Mouse (Mus musculus) WW6 (cell line): Measurements from ENCODE around the gene Chil3.
"Not testable (repeated sequence)": the region's sequence is repeated elsewhere in the genome, so short reads cannot be mapped to it uniquely, and the experiment has no call there.

ENCODE experiments used
- DNase-seq: peaks from one replicate; pipeline ENCODE4 v3.0.0-alpha.2; 2013; ENCODE audit warnings: low read depth, low spot score

The Chil3 gene

GRCm38 (mm10) chr3:106167464-106167863 lies at the start of gene Chil3:
TSS of gene Chil3 (minus strand) at chr3:106167564.
- no peak for DNase-seq

GRCm38 (mm10) chr3:106198030-106198429 lies 30.7 kb upstream of the Chil3 start:
- DNase-seq: not testable (repeated sequence)

GRCm38 (mm10) chr3:106197246-106197645 lies 29.9 kb upstream of the Chil3 start:
- not testable (repeated sequence) for DNase-seq

GRCm38 (mm10) chr3:106196276-106196675 lies 28.9 kb upstream of the Chil3 start:
- no peak for DNase-seq

GRCm38 (mm10) chr3:106195486-106195885 lies 28.1 kb upstream of the Chil3 start:
- no peak for DNase-seq

GRCm38 (mm10) chr3:106187991-106188390 lies 20.6 kb upstream of the Chil3 start:
- no peak for DNase-seq

- no peak for DNase-seq
These were observed 10.3 kb upstream of the Chil3 start for GRCm38 (mm10) chr3:106177509-106178189.

GRCm38 (mm10) chr3:106174971-106175370 lies 7.6 kb upstream of the Chil3 start:
- not testable (repeated sequence) for DNase-seq

GRCm38 (mm10) chr3:106172506-106172905 lies 5.1 kb upstream of the Chil3 start:
- not testable (repeated sequence) for DNase-seq

- DNase-seq: no peak
These were observed 3.9 kb upstream of the Chil3 start for GRCm38 (mm10) chr3:106171135-106171731.

- DNase-seq: no peak
These were observed 3.2 kb upstream of the Chil3 start for GRCm38 (mm10) chr3:106170522-106171053.

- DNase-seq: no peak
These were observed 13.0 kb downstream of the Chil3 start for GRCm38 (mm10) chr3:106154413-106154812.

- no peak for DNase-seq
These were observed 23.3 kb downstream of the Chil3 start for GRCm38 (mm10) chr3:106144081-106144480.

GRCm38 (mm10) chr3:106131690-106132089 lies 35.7 kb downstream of the Chil3 start:
- DNase-seq: no peak

GRCm38 (mm10) chr3:106128807-106129493 lies 38.4 kb downstream of the Chil3 start:
- no peak for DNase-seq

GRCm38 (mm10) chr3:106126999-106127398 lies 40.4 kb downstream of the Chil3 start:
- DNase-seq: no peak

GRCm38 (mm10) chr3:106112929-106113328 lies 54.4 kb downstream of the Chil3 start, which contains the start of gene Chia1:
TSS of gene Chia1 (plus strand) at chr3:106113229.
- no peak for DNase-seq
